Mouse (Mus musculus): ENCODE measurements at regions not wholly inside any gene's neighbourhood (a gene's known extent, or its start where the extent isn't known, plus 50 kb on each side); places are given as distances from the start of the nearest gene placed in this dataset.

DNA sequence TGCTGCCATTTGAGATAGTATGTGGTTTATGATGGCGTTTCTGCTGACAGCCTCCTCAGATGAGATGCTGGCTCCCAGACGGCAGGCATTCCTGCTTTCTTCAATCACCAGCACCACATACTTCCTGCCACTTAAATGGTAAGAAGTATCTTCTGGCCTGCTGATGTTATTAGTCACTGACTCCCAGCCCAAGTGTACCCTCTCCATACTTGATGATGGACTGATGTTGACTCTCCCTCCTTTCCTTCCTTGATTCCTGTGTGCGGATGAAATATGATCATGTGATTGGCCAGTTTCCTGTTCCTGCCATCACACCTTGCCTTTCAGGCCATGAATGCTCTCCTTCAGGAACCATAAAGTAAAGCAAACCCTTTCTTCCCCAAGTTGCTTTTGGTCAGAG, 50.8 kb upstream of the Rpl10-ps3 start:
- Histone ChIP-seq H3K36me3 (no peaks in the 10 kb centered on the region), H3K27me3 (no peaks in the 10 kb centered on the region), H3K27ac (no peak overlapping the region), H3K9me3 (no peaks in the 10 kb centered on the region), H3K9ac (no peak overlapping the region), H3K4me2 (replicated peaks) (no peak overlapping the region), H3K4me3 (no peak overlapping the region), H3K4me1 (0 out of 2 replicates have a peak, but pooled peaks cover 11% of the 10 kb centered on the region)
- no peak for ATAC-seq (ENCODE audit: low FRiP score, low read depth)
- WGBS = 76% methylated on average over 3 of the region's 3 CpGs

DNA sequence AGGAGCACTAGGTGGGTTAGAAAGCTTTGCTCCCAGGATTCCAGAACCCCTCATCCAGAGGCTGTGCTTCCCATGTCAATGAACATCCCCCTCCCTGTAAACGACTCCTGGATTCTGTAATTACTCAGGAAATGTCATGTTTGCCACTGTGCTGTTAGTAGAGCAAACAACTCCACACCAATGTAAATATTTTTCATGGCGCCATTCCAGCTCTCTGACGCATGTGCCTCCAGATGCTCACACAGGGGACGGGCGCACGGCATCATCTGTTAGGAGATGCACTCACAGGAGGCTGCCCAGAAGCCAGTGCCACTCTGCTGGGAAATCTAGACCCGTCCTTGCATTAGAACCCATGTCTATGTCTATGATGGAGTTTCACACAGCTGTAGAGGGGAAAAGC, 51.3 kb upstream of the Rpl10-ps3 start:
- H3K36me3 ChIP-seq = no peaks in the 10 kb centered on the region
- no peak for ATAC-seq (ENCODE audit: low FRiP score, low read depth)
- no peak overlapping the region for H3K4me3 ChIP-seq
- 0 out of 2 replicates have a peak, but pooled peaks cover 11% of the 10 kb centered on the region for H3K4me1 ChIP-seq
- 75% methylated on average over 7 of the region's 7 CpGs for WGBS
- no peak overlapping the region for H3K27ac ChIP-seq
- no peaks in the 10 kb centered on the region for H3K27me3 ChIP-seq
- H3K4me2 ChIP-seq (replicated peaks) = no peak overlapping the region
- no peaks in the 10 kb centered on the region for H3K9me3 ChIP-seq
- no peak overlapping the region for H3K9ac ChIP-seq

DNA sequence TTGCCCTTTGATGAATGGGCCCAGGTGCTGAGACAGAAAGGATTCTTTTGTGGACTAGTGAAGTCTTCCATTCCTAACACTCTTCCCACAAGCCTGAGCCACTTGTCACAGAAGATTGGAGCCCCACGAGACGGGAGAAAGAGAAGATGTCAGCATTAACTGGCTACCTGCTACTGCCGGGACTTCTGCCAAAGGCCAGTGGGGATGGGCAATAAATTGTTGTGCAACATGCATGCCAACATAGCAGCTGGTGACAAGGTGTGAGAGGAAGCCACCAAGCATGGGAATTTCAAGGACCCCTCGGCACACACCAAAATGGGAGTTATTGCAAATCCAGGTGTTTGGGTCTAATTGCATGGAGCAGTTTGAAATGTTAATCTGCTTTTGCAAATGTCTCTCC, 63.6 kb upstream of the Rpl10-ps3 start:
- no peaks in the 10 kb centered on the region for H3K36me3 ChIP-seq
- H3K9ac ChIP-seq = no peak overlapping the region
- H3K4me2 ChIP-seq (replicated peaks) = no peak overlapping the region
- H3K4me1 ChIP-seq = no peaks in the 10 kb centered on the region
- no peak for ATAC-seq (ENCODE audit: low FRiP score, low read depth)
- peaks cover 4% of the 10 kb centered on the region; the same call in 1 of the 2 replicates for H3K27me3 ChIP-seq
- no peak overlapping the region for H3K4me3 ChIP-seq
- no peak overlapping the region for H3K27ac ChIP-seq
- WGBS = 69% methylated on average over 4 of the region's 4 CpGs
- no peaks in the 10 kb centered on the region for H3K9me3 ChIP-seq

DNA sequence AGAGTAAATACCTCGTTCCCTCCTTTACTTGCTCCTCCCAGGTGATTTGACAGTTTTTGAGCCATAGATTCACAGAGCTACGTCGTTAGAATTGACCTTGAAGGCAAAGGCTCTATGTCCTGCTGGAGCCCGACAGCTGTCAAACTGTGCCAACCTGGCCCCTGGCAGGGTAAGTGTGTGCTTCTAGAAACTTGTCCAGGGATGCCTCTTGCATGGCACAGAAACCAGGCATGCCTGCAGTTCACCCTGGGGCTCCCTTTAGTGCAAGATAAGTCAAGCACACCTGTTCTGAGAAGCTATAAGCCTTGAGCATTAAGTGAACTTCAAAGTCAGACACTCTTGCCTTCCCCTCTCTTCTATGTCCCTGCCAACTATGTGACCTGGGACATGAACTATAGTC, 64.1 kb upstream of the Rpl10-ps3 start:
- ATAC-seq (ENCODE audit: low FRiP score, low read depth) = no peak
- no peaks in the 10 kb centered on the region for H3K36me3 ChIP-seq
- H3K4me1 ChIP-seq = no peaks in the 10 kb centered on the region
- H3K9me3 ChIP-seq = no peaks in the 10 kb centered on the region
- no peak overlapping the region for H3K9ac ChIP-seq
- no peak overlapping the region for H3K4me3 ChIP-seq
- 60% methylated on average over 4 of the region's 4 CpGs for whole genome bisulfite sequencing
- H3K27ac ChIP-seq = no peak overlapping the region
- H3K27me3 ChIP-seq = peaks cover 4% of the 10 kb centered on the region; the same call in 1 of the 2 replicates
- H3K4me2 ChIP-seq (replicated peaks) = no peak overlapping the region

DNA sequence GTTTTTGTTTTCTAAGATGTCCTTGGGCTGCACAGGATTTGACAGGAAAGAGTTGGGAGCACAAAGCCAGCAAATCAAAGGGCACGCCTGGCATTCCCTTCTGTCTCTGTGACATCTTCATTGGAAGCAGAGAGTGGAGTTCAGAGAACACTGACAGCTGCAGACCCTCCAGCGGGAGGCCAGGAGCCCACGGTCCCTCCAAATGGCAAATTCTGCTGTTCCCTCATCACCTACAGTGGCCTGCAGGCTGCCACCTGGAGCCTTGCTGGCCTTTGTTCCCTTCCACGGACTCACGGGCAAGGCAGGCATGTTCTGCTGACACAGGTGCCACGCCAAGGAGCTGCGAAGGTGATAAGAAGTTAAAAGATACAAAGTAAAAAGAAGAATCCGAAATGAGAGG, 68.2 kb upstream of the Rpl10-ps3 start:
- peaks cover 4% of the 10 kb centered on the region; the same call in 1 of the 2 replicates for H3K27me3 ChIP-seq
- H3K27ac ChIP-seq = no peak overlapping the region
- no peak overlapping the region for H3K9ac ChIP-seq
- 76% methylated on average over 8 of the region's 8 CpGs for WGBS
- H3K4me2 ChIP-seq (replicated peaks) = no peak overlapping the region
- H3K9me3 ChIP-seq = no peaks in the 10 kb centered on the region
- no peaks in the 10 kb centered on the region for H3K4me1 ChIP-seq
- no peak for ATAC-seq (ENCODE audit: low FRiP score, low read depth)
- no peak overlapping the region for H3K4me3 ChIP-seq
- no peaks in the 10 kb centered on the region for H3K36me3 ChIP-seq

DNA sequence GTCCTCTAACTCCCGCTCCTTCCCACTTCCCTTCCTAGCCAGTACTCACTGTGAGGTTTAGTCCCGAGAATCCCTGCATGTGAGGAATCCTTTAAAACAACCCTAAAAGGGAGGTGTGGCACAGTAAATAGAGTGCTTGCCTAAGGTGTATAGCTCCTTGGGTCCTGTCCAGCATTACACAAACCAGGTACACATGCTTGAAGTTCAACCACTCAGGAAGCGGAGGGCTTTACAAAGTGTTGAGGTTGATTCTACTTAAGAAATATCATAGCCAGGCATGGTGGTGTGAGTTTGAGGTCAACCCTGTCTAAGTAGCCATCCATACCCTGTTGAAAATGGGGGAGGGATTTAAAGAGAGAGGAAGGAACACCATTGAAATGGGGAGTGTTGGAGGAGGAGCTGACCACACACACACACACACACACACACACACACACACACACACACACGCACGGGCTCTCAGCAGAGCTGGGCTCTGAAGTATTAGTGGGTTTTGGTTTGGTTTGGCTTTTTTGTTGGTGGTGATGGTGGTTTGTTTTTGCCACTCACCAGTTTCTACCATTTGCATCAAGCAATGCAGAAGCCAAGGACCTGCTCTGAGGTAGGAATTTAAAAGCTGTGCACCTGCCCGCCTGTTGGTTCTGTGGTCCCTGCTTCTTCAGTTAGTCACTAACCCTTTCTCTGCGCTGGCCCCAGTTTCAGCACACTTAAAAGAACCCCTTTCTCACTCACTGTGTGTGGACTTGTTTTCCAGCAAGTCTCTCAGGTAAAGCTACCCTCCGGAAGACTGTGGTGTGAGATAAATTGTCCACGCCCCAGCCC, 69.0 kb upstream of the Rpl10-ps3 start:
- WGBS = 84% methylated on average over 9 of the region's 9 CpGs
- Histone ChIP-seq H3K9me3 (no peaks in the 10 kb centered on the region), H3K9ac (no peak overlapping the region), H3K4me3 (no peak overlapping the region), H3K27ac (no peak overlapping the region), H3K36me3 (no peaks in the 10 kb centered on the region), H3K4me2 (replicated peaks) (no peak overlapping the region), H3K4me1 (no peaks in the 10 kb centered on the region), H3K27me3 (peaks cover 4% of the 10 kb centered on the region; the same call in 1 of the 2 replicates)
- no peak for ATAC-seq (ENCODE audit: low FRiP score, low read depth)

DNA sequence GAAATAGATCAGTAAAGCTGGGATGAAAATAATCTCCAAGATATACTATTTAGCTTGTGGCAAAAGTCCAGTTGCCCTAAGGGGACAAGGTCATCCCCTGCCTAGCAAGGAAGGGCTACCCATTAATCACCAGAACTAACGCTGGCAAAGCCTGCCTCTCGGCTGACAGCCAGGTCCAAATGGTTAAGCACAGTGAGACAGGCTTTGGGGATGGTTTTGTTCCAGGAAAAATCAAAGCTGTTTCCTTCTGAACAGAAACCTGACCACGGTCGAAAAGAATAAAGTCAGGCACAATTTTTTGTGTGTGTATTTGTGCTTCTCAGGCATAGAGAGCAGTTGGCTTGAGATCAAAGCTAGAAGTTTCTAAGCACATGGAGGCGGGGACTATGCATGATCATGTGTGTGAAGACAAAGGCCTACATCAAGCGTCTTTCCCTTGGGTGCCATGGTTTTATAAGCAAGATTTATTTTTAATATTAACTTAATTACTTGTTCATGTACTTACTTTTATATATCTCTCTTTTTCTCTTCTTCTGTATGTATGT, 70.1 kb upstream of the Rpl10-ps3 start:
- H3K4me1 ChIP-seq = no peaks in the 10 kb centered on the region
- WGBS = 53% methylated on average over 6 of the region's 6 CpGs
- no peak for ATAC-seq (ENCODE audit: low FRiP score, low read depth)

DNA sequence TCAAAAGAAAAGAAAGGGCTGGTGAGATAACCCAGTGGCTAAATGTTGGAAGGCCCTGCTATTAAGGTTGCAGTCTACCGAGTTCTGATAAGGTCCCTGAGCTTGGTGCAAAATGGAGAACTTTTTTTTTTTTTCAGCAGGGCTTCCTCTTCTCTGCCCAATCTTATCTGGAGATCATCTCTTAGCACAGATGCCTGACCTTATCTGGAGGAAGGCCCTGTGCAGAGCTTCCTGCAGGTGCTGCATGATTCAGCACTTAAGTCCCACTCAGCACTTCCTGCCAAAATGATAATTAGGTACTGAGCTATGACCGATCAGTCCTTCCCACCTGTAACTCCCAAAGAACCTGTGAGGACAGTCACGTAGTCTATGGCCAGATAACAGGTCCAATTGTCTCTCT, 71.9 kb upstream of the Rpl10-ps3 start:
- H3K4me3 ChIP-seq = no peak overlapping the region
- no peak for ATAC-seq (ENCODE audit: low FRiP score, low read depth)
- peaks cover 4% of the 10 kb centered on the region; the same call in 1 of the 2 replicates for H3K27me3 ChIP-seq
- H3K9me3 ChIP-seq = no peaks in the 10 kb centered on the region
- 75% methylated on average over 3 of the region's 3 CpGs for WGBS
- no peak overlapping the region for H3K4me2 ChIP-seq (replicated peaks)
- H3K9ac ChIP-seq = no peak overlapping the region
- H3K4me1 ChIP-seq = peaks cover 2% of the 10 kb centered on the region
- no peaks in the 10 kb centered on the region for H3K36me3 ChIP-seq
- H3K27ac ChIP-seq = no peak overlapping the region

More for the DNA sequence above, 70.1 kb upstream of the Rpl10-ps3 start:
- H3K9me3 ChIP-seq = no peaks in the 10 kb centered on the region
- no peak overlapping the region for H3K4me3 ChIP-seq
- peaks cover 4% of the 10 kb centered on the region; the same call in 1 of the 2 replicates for H3K27me3 ChIP-seq
- no peak overlapping the region for H3K4me2 ChIP-seq (replicated peaks)
- H3K27ac ChIP-seq = no peak overlapping the region
- no peaks in the 10 kb centered on the region for H3K36me3 ChIP-seq
- H3K9ac ChIP-seq = no peak overlapping the region

DNA sequence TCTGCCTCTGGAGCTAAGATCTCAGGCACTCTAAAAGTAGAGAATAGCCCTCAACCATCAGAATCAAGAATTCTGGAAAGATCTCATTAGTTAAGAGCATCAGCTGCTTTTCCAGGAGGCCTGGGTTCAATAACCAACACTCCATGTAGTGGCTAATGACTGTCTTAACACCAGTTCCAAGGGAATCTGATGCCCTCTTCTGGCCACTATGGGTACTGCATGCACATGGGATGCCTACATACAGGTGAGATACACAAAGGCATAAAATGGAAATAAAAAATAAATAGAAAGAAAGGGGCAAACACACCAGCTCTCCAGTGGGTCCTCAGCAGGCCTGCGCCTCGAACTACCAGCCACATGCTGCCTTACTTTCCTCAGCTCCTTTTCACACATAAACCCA, 73.3 kb upstream of the Plet1 start:
- no peak overlapping the region for H3K4me3 ChIP-seq
- H3K4me2 ChIP-seq (replicated peaks) = no peak overlapping the region
- 69% methylated on average over 2 of the region's 2 CpGs for WGBS

DNA sequence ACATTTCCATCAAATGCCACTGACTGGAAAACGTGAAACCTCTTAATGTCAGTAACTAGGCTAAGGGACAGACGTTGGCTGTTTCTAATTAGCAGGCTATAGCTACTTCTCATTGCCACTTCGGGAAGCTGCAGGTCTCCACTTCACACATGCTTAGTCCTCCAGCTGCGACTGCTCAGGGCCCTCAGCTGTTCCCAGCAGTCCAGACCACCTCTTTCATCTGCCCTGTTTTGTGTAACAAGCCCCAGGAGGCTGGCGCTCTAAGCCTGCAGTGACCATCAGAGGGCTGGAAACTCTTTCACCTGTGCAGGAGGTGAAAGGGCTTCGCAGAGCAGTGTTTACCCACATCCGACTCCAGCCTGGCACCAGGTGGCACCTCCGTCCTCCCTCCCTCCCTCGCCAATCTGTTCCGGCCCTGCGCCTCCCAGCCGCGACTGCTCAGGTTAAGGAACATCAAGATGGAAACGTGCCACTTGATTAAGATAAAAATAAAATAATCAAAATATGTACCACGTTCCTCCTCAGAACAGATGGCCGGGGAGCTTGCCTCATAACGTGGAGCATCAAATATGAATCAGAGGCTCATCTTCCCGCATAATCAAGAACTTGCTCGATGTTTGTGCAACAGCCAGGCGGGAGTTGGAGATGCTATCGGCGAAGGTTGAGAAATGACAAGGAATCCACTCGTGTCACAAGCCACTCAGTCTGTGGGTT, 72.6 kb upstream of the Plet1 start:
- 55% methylated on average over 23 of the region's 23 CpGs for WGBS
- no peak for ATAC-seq (ENCODE audit: low FRiP score, low read depth)
- no peak overlapping the region for H3K4me2 ChIP-seq (replicated peaks)
- no peaks in the 10 kb centered on the region for H3K27me3 ChIP-seq
- peaks cover 6% of the 10 kb centered on the region for H3K4me1 ChIP-seq
- H3K27ac ChIP-seq = no peak overlapping the region
- H3K9me3 ChIP-seq = no peaks in the 10 kb centered on the region
- H3K36me3 ChIP-seq = no peaks in the 10 kb centered on the region
- H3K9ac ChIP-seq = no peak overlapping the region
- no peak overlapping the region for H3K4me3 ChIP-seq

More for the DNA sequence above, 73.3 kb upstream of the Plet1 start:
- H3K36me3 ChIP-seq = no peaks in the 10 kb centered on the region
- H3K9ac ChIP-seq = no peak overlapping the region
- no peaks in the 10 kb centered on the region for H3K9me3 ChIP-seq
- no peak overlapping the region for H3K27ac ChIP-seq
- H3K27me3 ChIP-seq = no peaks in the 10 kb centered on the region
- ATAC-seq (ENCODE audit: low FRiP score, low read depth) = no peak
- peaks cover 6% of the 10 kb centered on the region for H3K4me1 ChIP-seq

DNA sequence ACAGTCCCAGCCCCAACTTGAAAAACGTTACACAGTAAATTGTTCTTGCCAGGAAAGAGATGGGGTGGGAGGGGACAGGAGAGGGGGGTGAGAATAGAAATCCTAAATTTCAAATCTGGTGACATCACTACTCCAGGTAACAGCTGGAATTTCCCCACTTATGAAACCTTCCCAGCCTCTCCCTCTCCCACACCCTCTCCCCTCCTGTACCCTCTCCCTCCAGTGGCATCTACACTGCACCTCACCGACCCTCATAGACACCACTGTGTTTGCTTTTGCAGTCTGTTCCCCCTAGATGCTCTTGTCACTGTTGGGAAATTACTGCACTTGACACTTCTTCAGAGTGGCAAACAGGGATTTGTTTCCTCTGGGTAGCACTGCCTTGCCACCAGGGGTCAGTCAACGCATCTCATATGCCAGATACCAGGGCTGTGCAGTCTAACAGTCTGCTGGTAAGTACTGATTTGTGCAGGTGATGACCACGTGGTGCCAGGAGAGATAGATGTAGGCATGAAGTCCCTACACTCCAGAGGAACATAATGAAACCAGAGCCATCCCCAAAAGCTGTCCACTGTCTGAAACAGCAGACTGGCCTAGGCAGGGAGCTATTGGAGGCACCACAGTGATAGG, 68.3 kb upstream of the Plet1 start:
- H3K9ac ChIP-seq = no peak overlapping the region
- ATAC-seq (ENCODE audit: low FRiP score, low read depth) = no peak
- H3K36me3 ChIP-seq = no peaks in the 10 kb centered on the region
- no peak overlapping the region for H3K4me2 ChIP-seq (replicated peaks)
- H3K4me1 ChIP-seq = peaks cover 6% of the 10 kb centered on the region
- H3K4me3 ChIP-seq = no peak overlapping the region
- H3K9me3 ChIP-seq = no peaks in the 10 kb centered on the region
- no peak overlapping the region for H3K27ac ChIP-seq
- no peaks in the 10 kb centered on the region; the same call in 1 of the 2 replicates for H3K27me3 ChIP-seq
- 51% methylated on average over 4 of the region's 4 CpGs for WGBS

DNA sequence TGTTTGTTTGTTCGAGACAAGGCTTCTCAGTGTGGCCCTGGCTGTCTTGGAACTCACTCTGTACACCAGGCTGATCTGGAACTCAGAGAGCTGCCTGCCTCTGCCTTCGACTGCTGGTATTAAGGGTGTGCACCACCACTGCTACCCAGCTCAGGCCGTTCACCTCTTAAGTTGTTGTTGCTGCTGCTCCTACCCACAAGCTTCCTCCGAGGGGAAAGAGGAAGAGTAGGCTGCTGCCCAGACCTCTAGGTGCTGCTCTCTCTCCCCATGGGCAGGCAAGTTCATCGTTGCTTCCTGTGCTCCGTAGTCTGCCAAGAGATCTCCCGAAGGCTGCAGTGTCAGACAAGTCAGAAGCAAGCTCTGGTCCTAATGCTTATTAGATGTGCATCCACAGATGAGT, 64.2 kb upstream of the Plet1 start:
- no peak overlapping the region for H3K27ac ChIP-seq
- no peaks in the 10 kb centered on the region; the same call in 1 of the 2 replicates for H3K27me3 ChIP-seq
- H3K9ac ChIP-seq = no peak overlapping the region
- no peak for ATAC-seq (ENCODE audit: low FRiP score, low read depth)
- H3K4me1 ChIP-seq = no peaks in the 10 kb centered on the region
- no peaks in the 10 kb centered on the region for H3K9me3 ChIP-seq
- H3K4me2 ChIP-seq (replicated peaks) = no peak overlapping the region
- WGBS = 82% methylated on average over 7 of the region's 7 CpGs
- H3K36me3 ChIP-seq = no peaks in the 10 kb centered on the region
- no peak overlapping the region for H3K4me3 ChIP-seq
